Comparison of ENCODE assay signal across 8 mouse cellular contexts in genomic region chr10:94515179-94515545, GRCm38 (mm10).
DNase-seq lines count a peak whose midpoint lies in the region; ATAC-seq and TF ChIP-seq lines count a peak whose summit lies in the region.

No protein-coding gene starts in this region.

- TF ChIP-seq POLR2A in bone marrow, adult 2 months (IDR thresholded peaks at IDR 0.05; ENCODE audit: borderline replicate concordance, control insufficient read depth, low read depth, low read length) = no peak

- H3K9me3 ChIP-seq in forebrain, postnatal 0 days (ENCODE audit: low read length) = no peaks in the 10 kb centered on the region
- H3K9me3 ChIP-seq in hindbrain, embryonic 12.5 days (replicated peaks) = no peaks in the 10 kb centered on the region

- H3K4me2 ChIP-seq in forebrain, postnatal 0 days (ENCODE audit: low read depth) = peak overlapping the region; percentile 94
- peak overlapping the region; percentile 96 for H3K4me2 ChIP-seq in hindbrain, embryonic 12.5 days (replicated peaks)

- H3K4me1 ChIP-seq in bone marrow, adult 2 months (ENCODE audit: control insufficient read depth, insufficient read depth, low read length) = no peaks in the 10 kb centered on the region
- 0 out of 2 replicates have a peak, but pooled peaks cover 5% of the 10 kb centered on the region for H3K4me1 ChIP-seq in forebrain, postnatal 0 days (ENCODE audit: insufficient read depth)
- peaks cover 26% of the 10 kb centered on the region for H3K4me1 ChIP-seq in hindbrain, embryonic 12.5 days

- peak; percentile 88 for ATAC-seq in forebrain, postnatal 0 days
- ATAC-seq in hindbrain, embryonic 12.5 days (ENCODE audit: low FRiP score) = peak; percentile 94

- no peaks in the 10 kb centered on the region for H3K36me3 ChIP-seq in forebrain, postnatal 0 days (ENCODE audit: insufficient read depth)
- no peaks in the 10 kb centered on the region for H3K36me3 ChIP-seq in hindbrain, embryonic 12.5 days

- under 1% methylated on average over 34 of the region's 34 CpGs for WGBS in bone marrow, adult 2 months
- under 1% methylated on average over 33 of the region's 34 CpGs for WGBS in forebrain, postnatal 0 days
- WGBS in hindbrain, embryonic 12.5 days = 0% methylated on average over 34 of the region's 34 CpGs

- peak overlapping the region; percentile 27; the same call in 1 of the 2 replicates for H3K27ac ChIP-seq in bone marrow, adult 2 months (ENCODE audit: control insufficient read depth, insufficient read depth, low read depth, low read length, poor library complexity)
- H3K27ac ChIP-seq in forebrain, postnatal 0 days (ENCODE audit: low read depth, low read length) = peak overlapping the region; percentile 75
- H3K27ac ChIP-seq in hindbrain, embryonic 12.5 days = peak overlapping the region; percentile 72
- peak overlapping the region; percentile 91 for H3K27ac ChIP-seq in left cerebral cortex, adult 2 months

- H3K4me3 ChIP-seq in bone marrow, adult 2 months (replicated peaks; ENCODE audit: control insufficient read depth, low read depth, low read length) = peak overlapping the region; percentile 58
- peak overlapping the region; percentile 75 for H3K4me3 ChIP-seq in forebrain, postnatal 0 days (ENCODE audit: low read depth, low read length)
- peak overlapping the region; percentile 79 for H3K4me3 ChIP-seq in hindbrain, embryonic 12.5 days
- peak overlapping the region; percentile 61 for H3K4me3 ChIP-seq in left cerebral cortex, adult 2 months

- peak; percentile 37 for DNase-seq in ES-CJ7 (ENCODE audit: low read depth, low spot score)
- peak; percentile 73 for DNase-seq in forebrain, postnatal 0 days
- peak; percentile 66 to 71 for DNase-seq in left cerebral cortex, adult 2 months (ENCODE audit: extremely low spot score in 1 of 2, low spot score in 2 of 2)
- peak; percentile 79 for DNase-seq in lung, postnatal 25 days (ENCODE audit: low spot score)
- DNase-seq in ovary, postnatal 14 days (ENCODE audit: low spot score) = peak; percentile 46
- peak; percentile 85 for DNase-seq in thymus, postnatal 25 days

- peak overlapping the region; percentile 72 for H3K9ac ChIP-seq in forebrain, postnatal 0 days
- H3K9ac ChIP-seq in hindbrain, embryonic 12.5 days = peak overlapping the region; percentile 75

- H3K27me3 ChIP-seq in forebrain, postnatal 0 days (ENCODE audit: insufficient read depth, low read length) = no peaks in the 10 kb centered on the region
- peaks cover 40% of the 10 kb centered on the region for H3K27me3 ChIP-seq in hindbrain, embryonic 12.5 days

- TF ChIP-seq CTCF in bone marrow, adult 2 months (IDR thresholded peaks at IDR 0.05; ENCODE audit: control insufficient read depth, insufficient read depth, low read length) = no peak
- TF ChIP-seq CTCF in forebrain, postnatal 0 days (IDR thresholded peaks at IDR 0.05; ENCODE audit: low read depth) = peak; percentile 72
- TF ChIP-seq CTCF in left cerebral cortex, adult 2 months (IDR thresholded peaks at IDR 0.05) = peak; percentile 53

- intact Hi-C loops in left cerebral cortex, adult 2 months (cut with DNase I) = loop anchor here (2.0 kb wide), 2 partner anchors 88 to 92 kb away; no protein-coding TSS in a partner anchor

Comparison
In these comparisons a context has a peak if more than half of its experiments do, and no peak if none do; other contexts are left out.
1. Peak in every context shown above with its lines: DNase-seq, ATAC-seq, H3K4me3 ChIP-seq and H3K27ac ChIP-seq.
2. H3K27ac ChIP-seq: peak in every context shown above with its lines; median percentile 91 in left cerebral cortex, adult 2 months; 75 in forebrain, postnatal 0 days; 72 in hindbrain, embryonic 12.5 days; 27 in bone marrow, adult 2 months.